Mouse (Mus musculus) bone marrow macrophage, adult 2 months (primary cell): ENCODE results near the gene Gm20388.

Experiments
- CTCF ChIP-seq: IDR thresholded peaks from 2 replicates; pipeline ENCODE4 v1.5.1; 2012; ENCODE audit warnings: low read depth, mild to moderate bottlenecking, low read length, moderate library complexity
- POLR2A ChIP-seq: IDR thresholded peaks from 2 replicates; pipeline ENCODE4 v1.6.1; 2012; ENCODE audit warnings: mild to moderate bottlenecking, low read depth, low read length, borderline replicate concordance

DNA sequence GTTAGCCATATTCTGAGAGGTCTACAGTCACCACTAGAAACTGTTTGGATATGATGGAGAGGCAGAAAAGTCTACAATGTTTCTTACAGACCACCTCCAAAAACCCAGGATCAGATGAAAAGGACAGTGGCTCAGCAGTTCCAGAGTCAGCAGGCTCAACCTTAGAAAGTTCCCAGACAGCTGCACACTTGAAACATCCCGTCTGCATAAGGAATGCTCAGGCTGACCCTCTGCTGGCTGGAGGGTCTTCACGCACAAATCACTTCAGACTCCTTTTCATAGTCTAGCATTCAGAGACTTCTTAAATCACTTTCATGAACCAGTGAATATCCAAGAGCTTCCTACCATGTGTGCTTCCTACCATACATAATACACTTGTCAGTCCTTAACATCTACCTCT, 3081.7 kb downstream of the Gm20388 start:
- no peak for TF ChIP-seq CTCF
- TF ChIP-seq POLR2A, result no peak
